Mouse (Mus musculus): ENCODE measurements around the gene Hrnr.

DNA sequence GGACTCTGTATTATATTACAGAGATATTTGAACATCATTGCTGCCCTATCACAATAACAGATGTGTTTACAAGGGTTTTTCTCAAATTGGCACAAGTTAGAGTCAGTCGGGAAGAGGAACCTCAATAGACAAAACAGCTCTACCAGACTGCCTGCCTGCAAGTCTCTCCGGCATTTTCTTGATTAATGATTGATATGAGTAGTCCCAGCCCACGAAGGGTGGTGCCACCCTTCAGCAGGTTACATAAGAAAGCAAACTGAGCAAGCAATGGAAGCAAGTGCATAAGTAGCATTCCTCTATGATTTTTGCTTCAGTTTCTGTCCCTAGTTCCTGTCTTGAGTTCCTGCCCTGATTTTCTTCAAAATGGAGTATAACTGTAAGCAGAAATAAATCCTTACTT is 17.7 kb upstream of the Hrnr start:
- TF ChIP-seq POU5F1 (IDR thresholded peaks at IDR 0.05; ENCODE audit: borderline replicate concordance, low read length) (no peak), CTCF (conservative IDR thresholded peaks at IDR 0.05; ENCODE audit: low read length) (no peak), NANOG (IDR thresholded peaks at IDR 0.05; ENCODE audit: borderline replicate concordance, low read length) (no peak)
